Mouse (Mus musculus) layer of hippocampus, adult 8-10 months (tissue): ENCODE data around the gene Zdhhc11. TPM values are rescaled to one million over a fixed set of nuclear protein-coding genes. Genes with fewer than 3 reads are reported as not detected.

Experiments used
- microRNA-seq, 2 experiments: library from miRNA; unstranded; fragments of <30 nt; microRNA quantifications; one replicate each; pipeline ENCODE4 v1.2.0; 2022
- total RNA-seq, 4 experiments: library from RNA; stranded (reverse); gene quantifications; 2 replicates each; pipeline ENCODE4 v1.2.4; 2022

Zdhhc11 gene
- total RNA-seq, 4 experiments from 2014 or later = not detected

Small RNAs within 50 kb of the gene (microRNA-seq; reads per million reads assigned to microRNA genes)
- 0 reads per million in 2 experiments for gene Gm25197

Other genes with a start within 250 kb of the Zdhhc11 start
- gene Slc12a7, start 230.8 kb upstream of the Zdhhc11 start, total RNA-seq = 1 to 10 TPM; 4.3 to 7.4 (median 6.5) TPM
- 10 to 100 TPM in 1 of 4 experiments, 1 to 10 TPM in 3; 6.1 to 12.0 (median 7.5) TPM for gene Nkd2, start 116.2 kb upstream of the Zdhhc11 start, total RNA-seq
- 1 to 10 TPM in 1 of 4 experiments, under 1 TPM in 3; 0.34 to 2.2 (median 0.65) TPM for gene Trip13, start 26.1 kb upstream of the Zdhhc11 start, total RNA-seq
- gene Brd9, start 26.0 kb upstream of the Zdhhc11 start, total RNA-seq = 100 to 1,000 TPM; 107 to 121 (median 112) TPM
- 100 to 1,000 TPM; 243 to 278 (median 268) TPM for gene Tppp, start 45.6 kb downstream of the Zdhhc11 start, total RNA-seq
- 1 to 10 TPM; 1.0 to 2.4 (median 1.1) TPM for gene Cep72, start 98.4 kb downstream of the Zdhhc11 start, total RNA-seq
- gene Slc9a3, start 157.6 kb downstream of the Zdhhc11 start, total RNA-seq = 1 to 10 TPM; 1.4 to 2.4 (median 1.8) TPM
- gene Exoc3, start 244.9 kb downstream of the Zdhhc11 start, total RNA-seq = 10 to 100 TPM; 65.6 to 78.6 (median 73.8) TPM